Mouse (Mus musculus) 416B (cell line): Measurements from ENCODE around the gene Hmgcr.
A peak's percentile ranks its signal among the peaks of the same experiment; 100 is the strongest.
"Not testable (repeated sequence)": the region's sequence is repeated elsewhere in the genome, so short reads cannot be mapped to it uniquely, and the experiment has no call there.

Experiments
- DNase-seq: peaks from one replicate; pipeline ENCODE4 v3.0.0; 2011; ENCODE audit warnings: low read depth

The Hmgcr gene

GRCm38 (mm10) chr13:96670019-96670405, 724 bp downstream of the Hmgcr start:
- DNase-seq, result peak; percentile 49

GRCm38 (mm10) chr13:96664419-96664974, 6.2 kb downstream of the Hmgcr start:
- DNase-seq, result no peak

GRCm38 (mm10) chr13:96663120-96663519, 7.6 kb downstream of the Hmgcr start:
- not testable (repeated sequence) for DNase-seq

GRCm38 (mm10) chr13:96660095-96660860, 10.5 kb downstream of the Hmgcr start:
- no peak for DNase-seq

- DNase-seq, result no peak
These were observed 11.8 kb downstream of the Hmgcr start for GRCm38 (mm10) chr13:96658936-96659335.

- DNase-seq, result no peak
These were observed 14.1 kb downstream of the Hmgcr start for GRCm38 (mm10) chr13:96656673-96657072.

- no peak for DNase-seq
These were observed 17.7 kb downstream of the Hmgcr start for GRCm38 (mm10) chr13:96653041-96653440.

GRCm38 (mm10) chr13:96645822-96646221, 24.9 kb downstream of the Hmgcr start:
- no peak for DNase-seq

- DNase-seq, result no peak
These were observed 26.6 kb downstream of the Hmgcr start for GRCm38 (mm10) chr13:96644168-96644567.

GRCm38 (mm10) chr13:96630396-96630795, 40.3 kb downstream of the Hmgcr start:
- DNase-seq, result no peak

GRCm38 (mm10) chr13:96620891-96621290, 49.8 kb downstream of the Hmgcr start:
- no peak for DNase-seq

- no peak for DNase-seq
These were observed 56.1 kb downstream of the Hmgcr start for GRCm38 (mm10) chr13:96614615-96615014.

- no peak for DNase-seq
These were observed 66.5 kb downstream of the Hmgcr start for GRCm38 (mm10) chr13:96604242-96604641.

- no peak for DNase-seq
These were observed 71.6 kb downstream of the Hmgcr start for GRCm38 (mm10) chr13:96599182-96599581.
